9 mouse cellular contexts compared by ENCODE assay signal in genomic region chr17:26381613-26382012, GRCm38 (mm10). TPM values are rescaled to one million over a fixed set of nuclear protein-coding genes. Genes with fewer than 3 reads are reported as not detected.
DNase-seq lines count a peak whose midpoint lies in the region; ATAC-seq lines count a peak whose summit lies in the region.
"Had no signal": no experiment of that assay in that cellular context is flagged by ENCODE, and none has a peak within 500 bp of the region (broad histone marks: within the 10 kb centered on the region; RNA-seq: fewer than 3 reads in every experiment).

No protein-coding gene starts in this region.

- ATAC-seq in heart, embryonic 13.5 days (ENCODE audit: extremely low read depth, insufficient number of reproducible peaks, low FRiP score, low TSS enrichment) = no peak
- ATAC-seq: inflammation-experienced regulatory T-cells, adult 6 months had no signal

- H3K27ac ChIP-seq in heart, embryonic 13.5 days (replicated peaks) = peak overlapping the region; percentile 72; the same call in 1 of the 2 replicates
- H3K27ac ChIP-seq in limb, embryonic 10.5 days = 0 out of 2 replicates have a peak overlapping the region, but pooled peaks have one; percentile 66

- no peak for DNase-seq in heart, adult 18-20 months
- peak; percentile 18 for DNase-seq in retina, embryonic 14.5 days (ENCODE audit: low spot score)
- DNase-seq in retina, postnatal 1 day = no peak
- peak; percentile 35 for DNase-seq in limb, embryonic 10.5 days (ENCODE audit: low spot score)
- DNase-seq in cerebellum, adult 18-20 months = no peak
- no peak for DNase-seq in spleen, postnatal 36 days (ENCODE audit: low spot score in 2 of 2)
- DNase-seq in kidney, adult 9 months = no peak

- no peak overlapping the region for H3K4me3 ChIP-seq in heart, embryonic 13.5 days
- H3K4me3 ChIP-seq in limb, embryonic 10.5 days = no peak overlapping the region

- 32% methylated on average over 5 of the region's 5 CpGs for WGBS in heart, embryonic 13.5 days
- WGBS in limb, embryonic 10.5 days = 52% methylated on average over 5 of the region's 5 CpGs

- H3K4me2 ChIP-seq in heart, embryonic 13.5 days = no peak overlapping the region

- no peaks in the 10 kb centered on the region for H3K36me3 ChIP-seq in heart, embryonic 13.5 days
- H3K36me3 ChIP-seq in limb, embryonic 10.5 days = no peaks in the 10 kb centered on the region

- H3K27me3 ChIP-seq in heart, embryonic 13.5 days (replicated peaks) = no peaks in the 10 kb centered on the region
- H3K27me3 ChIP-seq in limb, embryonic 10.5 days (ENCODE audit: low read depth, poor library complexity, severe bottlenecking) = no peaks in the 10 kb centered on the region

- peaks cover 56% of the 10 kb centered on the region for H3K4me1 ChIP-seq in heart, embryonic 13.5 days
- peaks cover 22% of the 10 kb centered on the region for H3K4me1 ChIP-seq in limb, embryonic 10.5 days

- H3K9ac ChIP-seq in heart, embryonic 13.5 days = peak overlapping the region; percentile 58

- H3K9me3 ChIP-seq in heart, embryonic 13.5 days = no peaks in the 10 kb centered on the region
- no peaks in the 10 kb centered on the region for H3K9me3 ChIP-seq in limb, embryonic 10.5 days (replicated peaks)

RNA-seq across cellular contexts. Expression of gene Neurl1b, which starts 33.0 kb away (rescaled TPM):
- 2.1 and 2.3 TPM in 2 replicates for polyA plus RNA-seq in heart, embryonic 13.5 days (2015; fragmentation: Nextera tagmentation; extraction: Ambion mirVana)
- total RNA-seq in heart, adult 18-20 months (2021) = 1 to 10 TPM; 5.6 to 5.9 TPM
- polyA plus RNA-seq in limb, embryonic 10.5 days (2016; fragmentation: Nextera tagmentation; extraction: Ambion mirVana) = 0.05 and 0.10 TPM in 2 replicates

Comparison
In these comparisons a context has a peak if more than half of its experiments do, and no peak if none do; other contexts are left out.
1. DNase-seq: peak in retina, embryonic 14.5 days (single experiment) and limb, embryonic 10.5 days (single experiment); none in heart, adult 18-20 months (0 of 2), retina, postnatal 1 day (single experiment), cerebellum, adult 18-20 months (0 of 2), spleen, postnatal 36 days (0 of 2) and kidney, adult 9 months (single experiment).